Mouse (Mus musculus) hindbrain, embryonic 14.5 days (tissue): Measurements from ENCODE around the gene Crtc1. TPM values are rescaled to one million over a fixed set of nuclear protein-coding genes. Genes with fewer than 3 reads are reported as not detected.

Experiments used
- ATAC-seq: fragments of 200-750 bp; cut with Nextera tagmentation; 2 replicates; pipeline ENCODE4 v1.8.0; 2017; ENCODE audit warnings: moderate number of reproducible peaks, mild to moderate bottlenecking, moderate TSS enrichment, moderate library complexity; ENCODE audit not compliant: low FRiP score
- DNase-seq: peaks from one replicate; pipeline ENCODE4 v3.0.0-alpha.2; 2015; ENCODE audit warnings: low spot score
- H3K27ac ChIP-seq: fragments of 300-500 bp; sonication (generic); 2 replicates; pipeline ENCODE4 v1.5.1; 2014; ENCODE audit warnings: mild to moderate bottlenecking, moderate library complexity
- H3K27me3 ChIP-seq: fragments of 300-500 bp; sonication (generic); 2 replicates; pipeline ENCODE4 v1.6.1; 2014; ENCODE audit warnings: mild to moderate bottlenecking, low read length, mixed read lengths; ENCODE audit not compliant: control insufficient read depth, insufficient read depth
- H3K36me3 ChIP-seq: fragments of 300-500 bp; sonication (generic); replicated peaks from 2 replicates; pipeline ENCODE4 v1.6.1; 2014; ENCODE audit not compliant: control insufficient read depth, insufficient read depth
- H3K4me1 ChIP-seq: fragments of 300-500 bp; sonication (generic); replicated peaks from 2 replicates; pipeline ENCODE4 v1.6.1; 2014; ENCODE audit warnings: antibody characterized with exemption, low read length, mixed read lengths; ENCODE audit not compliant: control insufficient read depth, insufficient read depth
- H3K4me2 ChIP-seq: fragments of 300-500 bp; sonication (generic); replicated peaks from 2 replicates; pipeline ENCODE4 v1.6.1; 2014; ENCODE audit warnings: mild to moderate bottlenecking, moderate library complexity
- H3K4me3 ChIP-seq: fragments of 300-500 bp; sonication (generic); replicated peaks from 2 replicates; pipeline ENCODE4 v1.5.1; 2014; ENCODE audit warnings: mild to moderate bottlenecking, low read length
- H3K9ac ChIP-seq: fragments of 300-500 bp; sonication (generic); 2 replicates; pipeline ENCODE4 v1.6.1; 2014
- H3K9me3 ChIP-seq: fragments of 300-500 bp; sonication (generic); 2 replicates; pipeline ENCODE4 v1.6.1; 2016; ENCODE audit warnings: low read length; ENCODE audit not compliant: control insufficient read depth
- WGBS: fragments of 180-500 bp; shearing (Covaris S2); extraction: QIAGEN DNeasy Blood & Tissue Kit; methylation state at CpG from one replicate; pipeline ENCODE4 v1.1.7; 2014; 5-methylcytosine and 5-hydroxymethylcytosine counted together
- polyA plus RNA-seq: library from polyadenylated mRNA; unstranded; fragments of >200 nt; fragmentation: Nextera tagmentation; extraction: Ambion mirVana; gene quantifications from 2 replicates; pipeline ENCODE4 v1.2.1, GENCODE M21; 2014

The Crtc1 gene
- polyA plus RNA-seq, 1 experiment from 2014 or later = 53.9 TPM

DNA sequence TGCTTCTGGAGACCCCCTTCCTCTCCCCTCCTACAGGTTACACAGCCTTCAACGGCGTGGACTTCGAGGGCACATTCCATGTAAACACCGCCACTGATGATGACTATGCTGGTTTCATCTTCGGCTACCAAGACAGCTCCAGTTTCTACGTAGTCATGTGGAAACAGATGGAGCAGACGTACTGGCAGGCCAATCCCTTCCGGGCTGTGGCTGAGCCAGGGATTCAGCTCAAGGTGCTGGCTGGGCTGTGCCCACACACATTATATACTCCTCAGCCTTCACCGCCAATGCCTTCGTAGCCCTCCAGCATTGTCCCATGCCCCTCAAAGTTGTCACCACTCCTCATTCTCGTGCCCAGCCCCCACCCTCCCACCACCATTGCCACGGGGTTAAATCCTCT lies 59.3 kb downstream of the Crtc1 start:
- no peak overlapping the region for H3K9ac ChIP-seq
- H3K36me3 ChIP-seq = peaks cover 15% of the 10 kb centered on the region; the same call in 1 of the 2 replicates
- DNase-seq (no peak), ATAC-seq (no peak)
- peaks cover 45% of the 10 kb centered on the region for H3K27me3 ChIP-seq
- no peaks in the 10 kb centered on the region for H3K4me1 ChIP-seq
- H3K9me3 ChIP-seq = no peaks in the 10 kb centered on the region
- H3K4me2 ChIP-seq = no peak overlapping the region
- 90% methylated on average over 12 of the region's 12 CpGs for WGBS
- H3K4me3 ChIP-seq = no peak overlapping the region
- no peak overlapping the region for H3K27ac ChIP-seq

- no peak overlapping the region for H3K4me3 ChIP-seq
- H3K27me3 ChIP-seq = peaks cover 75% of the 10 kb centered on the region
- no peak for ATAC-seq
- H3K36me3 ChIP-seq = 0 out of 2 replicates have a peak, but pooled peaks cover 3% of the 10 kb centered on the region
- DNase-seq = no peak
- no peaks in the 10 kb centered on the region for H3K9me3 ChIP-seq
- 18% methylated on average over 15 of the region's 15 CpGs for WGBS
- no peak overlapping the region for H3K9ac ChIP-seq
- no peak overlapping the region for H3K4me2 ChIP-seq
- H3K4me1 ChIP-seq = peaks cover 9% of the 10 kb centered on the region
- no peak overlapping the region for H3K27ac ChIP-seq
Observed at GRCm38 (mm10) chr8:70377049-70377448, 62.3 kb downstream of the Crtc1 start.

GRCm38 (mm10) chr8:70376275-70376741 lies 63.1 kb downstream of the Crtc1 start:
- 8% methylated on average over 37 of the region's 37 CpGs for WGBS
- no peak for ATAC-seq
- Histone ChIP-seq H3K27me3 (peaks cover 82% of the 10 kb centered on the region), H3K9me3 (no peaks in the 10 kb centered on the region), H3K36me3 (0 out of 2 replicates have a peak, but pooled peaks cover 3% of the 10 kb centered on the region), H3K27ac (no peak overlapping the region), H3K4me2 (peak overlapping the region; percentile 7; the same call in 1 of the 2 replicates), H3K4me3 (peak overlapping the region; percentile 5; the same call in 1 of the 2 replicates), H3K9ac (no peak overlapping the region), H3K4me1 (peaks cover 9% of the 10 kb centered on the region)
- DNase-seq = no peak

DNA sequence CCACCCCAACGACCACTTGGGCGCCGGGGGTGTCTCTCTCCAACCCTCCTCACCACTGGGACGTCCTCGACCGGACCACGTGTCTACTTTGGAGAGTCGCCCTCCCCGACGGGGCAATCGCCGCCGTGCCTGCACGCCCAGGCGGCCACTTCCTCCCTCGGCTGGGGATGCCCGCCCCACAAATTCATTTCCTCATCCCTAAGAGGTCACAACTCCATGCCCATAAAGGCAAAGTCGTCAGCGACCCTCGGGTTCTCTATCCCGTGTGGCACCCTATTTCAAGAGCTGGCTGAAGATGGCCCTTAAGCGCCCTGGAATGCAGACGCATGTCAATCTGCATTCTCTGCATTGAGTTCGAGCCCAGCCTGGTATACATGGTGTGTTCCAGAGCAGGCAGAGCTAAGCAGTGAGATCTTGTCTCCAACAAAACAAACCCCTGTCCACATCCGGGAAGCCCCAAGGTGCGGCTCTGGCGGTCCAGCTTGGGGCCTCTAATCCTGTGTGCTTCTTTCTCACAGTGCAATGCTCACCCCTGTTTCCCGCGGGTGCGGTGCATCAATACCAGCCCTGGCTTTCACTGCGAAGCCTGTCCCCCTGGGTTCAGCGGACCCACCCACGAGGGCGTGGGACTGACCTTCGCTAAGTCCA lies 64.0 kb downstream of the Crtc1 start:
- Histone ChIP-seq H3K9ac (no peak overlapping the region), H3K27me3 (peaks cover 82% of the 10 kb centered on the region), H3K4me1 (peaks cover 9% of the 10 kb centered on the region), H3K4me3 (peak overlapping the region; percentile 24; the same call in 1 of the 2 replicates), H3K9me3 (no peaks in the 10 kb centered on the region), H3K27ac (no peak overlapping the region), H3K36me3 (no peaks in the 10 kb centered on the region), H3K4me2 (no peak overlapping the region)
- DNase-seq = no peak
- no peak for ATAC-seq
- 7% methylated on average over 35 of the region's 35 CpGs for WGBS

GRCm38 (mm10) chr8:70374318-70374927 lies 65.0 kb downstream of the Crtc1 start:
- DNase-seq (no peak), ATAC-seq (peak; percentile 56)
- Histone ChIP-seq H3K4me1 (peaks cover 9% of the 10 kb centered on the region), H3K27me3 (peaks cover 81% of the 10 kb centered on the region), H3K27ac (no peak overlapping the region), H3K4me2 (peak overlapping the region; percentile 45), H3K4me3 (peak overlapping the region; percentile 24), H3K9ac (no peak overlapping the region), H3K9me3 (no peaks in the 10 kb centered on the region), H3K36me3 (no peaks in the 10 kb centered on the region)
- under 1% methylated on average over 40 of the region's 53 CpGs for WGBS

- H3K4me1 ChIP-seq = peaks cover 9% of the 10 kb centered on the region
- H3K27me3 ChIP-seq = peaks cover 73% of the 10 kb centered on the region
- DNase-seq (no peak), ATAC-seq (no peak)
- no peak within 1 kb of the TSS for H3K27ac ChIP-seq
- WGBS = 3% methylated on average over 47 of the region's 47 CpGs
- no peaks in the 10 kb centered on the region for H3K36me3 ChIP-seq
- H3K4me3 ChIP-seq = peak within 1 kb of the TSS; percentile 24
- H3K9ac ChIP-seq = no peak within 1 kb of the TSS
- H3K4me2 ChIP-seq = peak within 1 kb of the TSS; percentile 45
- H3K9me3 ChIP-seq = no peaks in the 10 kb centered on the region
Observed at GRCm38 (mm10) chr8:70373397-70374317, 65.7 kb downstream of the Crtc1 start, which contains the start of gene Comp. TSS of gene Comp (plus strand) at chr8:70373558.

- Histone ChIP-seq H3K4me1 (peaks cover 9% of the 10 kb centered on the region), H3K36me3 (no peaks in the 10 kb centered on the region), H3K9me3 (no peaks in the 10 kb centered on the region), H3K27ac (no peak overlapping the region), H3K4me3 (no peak overlapping the region), H3K27me3 (peaks cover 56% of the 10 kb centered on the region), H3K9ac (no peak overlapping the region), H3K4me2 (no peak overlapping the region)
- ATAC-seq (no peak), DNase-seq (no peak)
- WGBS = 35% methylated on average over 6 of the region's 6 CpGs
Observed at GRCm38 (mm10) chr8:70371951-70372350, 67.4 kb downstream of the Crtc1 start.

- DNase-seq (no peak), ATAC-seq (no peak)
- no peak overlapping the region for H3K9ac ChIP-seq
- H3K27ac ChIP-seq = no peak overlapping the region
- peaks cover 42% of the 10 kb centered on the region for H3K27me3 ChIP-seq
- no peaks in the 10 kb centered on the region for H3K36me3 ChIP-seq
- H3K4me2 ChIP-seq = no peak overlapping the region
- H3K4me1 ChIP-seq = peaks cover 9% of the 10 kb centered on the region
- H3K4me3 ChIP-seq = no peak overlapping the region
- WGBS = 79% methylated on average over 7 of the region's 7 CpGs
- no peaks in the 10 kb centered on the region for H3K9me3 ChIP-seq
Observed at GRCm38 (mm10) chr8:70370476-70370875, 68.9 kb downstream of the Crtc1 start.

DNA sequence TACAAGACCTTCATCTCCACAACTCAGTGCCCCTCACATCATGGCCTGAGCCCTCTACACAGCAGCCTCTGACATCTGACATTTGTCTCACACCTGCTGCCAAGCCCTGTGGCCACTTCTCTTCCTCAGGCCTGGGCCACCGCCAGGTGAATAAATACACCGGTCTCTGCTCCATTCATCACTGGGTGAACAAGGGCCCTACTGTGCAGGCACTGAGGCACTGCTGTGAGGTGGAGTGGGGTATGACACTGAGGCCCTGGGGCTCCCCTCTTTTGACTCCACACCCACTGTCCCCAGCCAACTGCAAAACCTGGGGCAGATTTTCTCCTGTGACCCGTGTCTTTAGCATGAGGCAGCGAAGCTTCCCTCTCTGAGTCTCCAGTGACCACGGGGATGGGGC lies 72.8 kb downstream of the Crtc1 start:
- Histone ChIP-seq H3K27ac (no peak overlapping the region), H3K9ac (no peak overlapping the region), H3K27me3 (peaks cover 3% of the 10 kb centered on the region), H3K4me3 (no peak overlapping the region), H3K4me2 (no peak overlapping the region), H3K9me3 (no peaks in the 10 kb centered on the region), H3K4me1 (no peaks in the 10 kb centered on the region), H3K36me3 (no peaks in the 10 kb centered on the region)
- WGBS = 65% methylated on average over 5 of the region's 5 CpGs
- no peak for DNase-seq
- ATAC-seq = no peak
